Mouse (Mus musculus) cerebellum, adult 2 months (tissue): Measurements from ENCODE around the gene Fgfr2.

ENCODE experiments used
- CTCF ChIP-seq: fragments of 200-500 bp; IDR thresholded peaks from 2 replicates; pipeline ENCODE4 v1.5.1; 2011; ENCODE audit warnings: low read depth, mild to moderate bottlenecking, control low read depth, low read length, moderate library complexity, borderline replicate concordance; ENCODE audit not compliant: insufficient read depth
- POLR2A ChIP-seq: fragments of 200-500 bp; IDR thresholded peaks from 2 replicates; pipeline ENCODE4 v1.6.1; 2011; ENCODE audit warnings: low read length, control low read depth, borderline replicate concordance; ENCODE audit not compliant: insufficient read depth

GRCm38 (mm10) chr7:132697258-132697796 lies 425.8 kb downstream of the Fgfr2 start:
- no peak for TF ChIP-seq POLR2A
- TF ChIP-seq CTCF: no peak
